In the genomic region with DNA sequence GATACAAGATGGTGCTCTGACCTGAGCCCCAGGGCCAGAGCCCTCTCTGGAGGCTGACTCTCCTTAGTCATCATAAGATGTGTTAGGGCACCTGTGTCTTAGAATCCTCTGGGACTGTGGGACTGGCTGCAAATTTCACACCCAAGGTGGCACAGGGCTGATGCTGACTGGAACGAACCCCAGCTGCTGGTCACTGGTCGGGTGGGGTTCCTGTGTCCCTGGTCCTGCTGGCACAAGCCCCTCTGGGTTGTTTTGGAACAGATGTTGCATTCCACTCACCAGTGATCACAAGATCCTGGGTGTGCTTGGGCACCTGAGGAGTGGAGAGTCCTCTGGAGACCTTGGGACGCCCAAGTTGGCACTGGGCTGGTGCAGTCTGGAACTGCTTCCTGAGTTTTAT, we compare ENCODE assay signal across 19 mouse cellular contexts.
A peak's percentile ranks its signal among the peaks of the same experiment; 100 is the strongest.
DNase-seq lines count a peak whose midpoint lies in the region; ATAC-seq and TF ChIP-seq lines count a peak whose summit lies in the region.
"Had no signal": no experiment of that assay in that cellular context is flagged by ENCODE, and none has a peak within 500 bp of the region (broad histone marks: within the 10 kb centered on the region; RNA-seq: fewer than 3 reads in every experiment).

No protein-coding gene starts in this region.

- TF ChIP-seq EP300 in heart, adult 2 months (IDR thresholded peaks at IDR 0.05; ENCODE audit: insufficient read depth, low read depth, low read length): no peak

- H3K4me2 ChIP-seq in heart, embryonic 11.5 days: no peak overlapping the region

- H3K9me3 ChIP-seq in heart, embryonic 11.5 days (replicated peaks; ENCODE audit: control insufficient read depth, low read length): no peaks in the 10 kb centered on the region
- H3K9me3 ChIP-seq in heart, embryonic 10.5 days: no peaks in the 10 kb centered on the region; the same call in 1 of the 2 replicates
- H3K9me3 ChIP-seq: G1E had no signal

- no peak for TF ChIP-seq CTCF in heart, adult 2 months (IDR thresholded peaks at IDR 0.05)

- no peaks in the 10 kb centered on the region for H3K36me3 ChIP-seq in heart, embryonic 11.5 days (ENCODE audit: control insufficient read depth, insufficient read depth, low read length)
- no peaks in the 10 kb centered on the region for H3K36me3 ChIP-seq in heart, embryonic 10.5 days
- no peaks in the 10 kb centered on the region for H3K36me3 ChIP-seq in heart, adult 2 months (ENCODE audit: control insufficient read depth, insufficient read depth, low read length)
- H3K36me3 ChIP-seq: G1E had no signal

- H3K27ac ChIP-seq in heart, embryonic 11.5 days (ENCODE audit: low read depth, low read length): no peak overlapping the region
- H3K27ac ChIP-seq in heart, embryonic 10.5 days: no peak overlapping the region
- H3K27ac ChIP-seq in heart, adult 2 months: no peak overlapping the region

- H3K4me3 ChIP-seq in heart, embryonic 11.5 days (ENCODE audit: low read depth, low read length): no peak overlapping the region
- H3K4me3 ChIP-seq in heart, embryonic 10.5 days: no peak overlapping the region
- no peak overlapping the region for H3K4me3 ChIP-seq in heart, adult 2 months

- no peak for ATAC-seq in heart, embryonic 11.5 days (replicated peaks; ENCODE audit: insufficient number of reproducible peaks, low FRiP score, low TSS enrichment)
- ATAC-seq: activated CD4-positive, CD25-positive, alpha-beta regulatory T cell, adult 4 months; CD4-positive, CD25-positive, alpha-beta regulatory T cell, adult 4 months; Patski had no signal

- no peak for TF ChIP-seq POLR2A in heart, adult 2 months (IDR thresholded peaks at IDR 0.05; ENCODE audit: insufficient read depth, low read depth, low read length)

- intact Hi-C loops in heart, adult 2 months (cut with DNase I): no loop called here

- no peaks in the 10 kb centered on the region for H3K27me3 ChIP-seq in heart, embryonic 11.5 days (ENCODE audit: control insufficient read depth, insufficient read depth, low read length)
- H3K27me3 ChIP-seq in heart, embryonic 10.5 days (ENCODE audit: insufficient read depth, poor library complexity, severe bottlenecking): no peaks in the 10 kb centered on the region
- H3K27me3 ChIP-seq in heart, adult 2 months (ENCODE audit: control insufficient read depth, insufficient read depth, low read length): no peaks in the 10 kb centered on the region
- H3K27me3 ChIP-seq: CH12.LX had no signal

- no peaks in the 10 kb centered on the region for H3K4me1 ChIP-seq in heart, embryonic 11.5 days (ENCODE audit: control insufficient read depth, insufficient read depth, low read length)
- no peaks in the 10 kb centered on the region for H3K4me1 ChIP-seq in heart, embryonic 10.5 days
- no peaks in the 10 kb centered on the region for H3K4me1 ChIP-seq in heart, adult 2 months (ENCODE audit: control insufficient read depth, insufficient read depth, low read length)

- H3K79me2 ChIP-seq in heart, adult 2 months (replicated peaks; ENCODE audit: control insufficient read depth, insufficient read depth, low read length): no peaks in the 10 kb centered on the region

- WGBS in heart, embryonic 11.5 days (ENCODE audit: insufficient replicate concordance): 76% methylated on average over 3 of the region's 3 CpGs
- 80% methylated on average over 3 of the region's 3 CpGs for WGBS in heart, embryonic 10.5 days
- 70% methylated on average over 3 of the region's 3 CpGs for WGBS in heart, adult 2 months

- DNase-seq in heart, adult 11 months: peak; percentile 84
- DNase-seq in heart, embryonic 10.5 days (ENCODE audit: low spot score): peak; percentile 58
- no peak for DNase-seq in heart, adult 2 months
- DNase-seq: adrenal gland, adult 2 months; adrenal gland, adult 8-10 months; adrenal gland, postnatal 10 days; adrenal gland, postnatal 14 days; adrenal gland, postnatal 25 days; adrenal gland, postnatal 36 days; B cell, adult 2 months; cerebellum, adult 11 months; cerebellum, adult 11-12 months; cerebellum, adult 18-20 months had no signal

- no peak overlapping the region for H3K9ac ChIP-seq in heart, embryonic 11.5 days (ENCODE audit: low read depth, low read length)
- no peak overlapping the region for H3K9ac ChIP-seq in heart, adult 2 months (ENCODE audit: low read depth, low read length)

Comparison
In these comparisons a context has a peak if more than half of its experiments do, and no peak if none do; other contexts are left out.
1. DNase-seq: peak in heart, adult 11 months (single experiment) and heart, embryonic 10.5 days (single experiment); none in heart, adult 2 months (0 of 2).